Mouse (Mus musculus): ENCODE data around the gene Zbtb8a. TPM values are rescaled to one million over a fixed set of nuclear protein-coding genes. Genes with fewer than 3 reads are reported as not detected.
"Not testable (repeated sequence)": the region's sequence is repeated elsewhere in the genome, so short reads cannot be mapped to it uniquely, and the experiment has no call there.

Zbtb8a gene
- total RNA-seq (2021) = 1 to 10 TPM; 3.3 to 4.1 TPM

DNA sequence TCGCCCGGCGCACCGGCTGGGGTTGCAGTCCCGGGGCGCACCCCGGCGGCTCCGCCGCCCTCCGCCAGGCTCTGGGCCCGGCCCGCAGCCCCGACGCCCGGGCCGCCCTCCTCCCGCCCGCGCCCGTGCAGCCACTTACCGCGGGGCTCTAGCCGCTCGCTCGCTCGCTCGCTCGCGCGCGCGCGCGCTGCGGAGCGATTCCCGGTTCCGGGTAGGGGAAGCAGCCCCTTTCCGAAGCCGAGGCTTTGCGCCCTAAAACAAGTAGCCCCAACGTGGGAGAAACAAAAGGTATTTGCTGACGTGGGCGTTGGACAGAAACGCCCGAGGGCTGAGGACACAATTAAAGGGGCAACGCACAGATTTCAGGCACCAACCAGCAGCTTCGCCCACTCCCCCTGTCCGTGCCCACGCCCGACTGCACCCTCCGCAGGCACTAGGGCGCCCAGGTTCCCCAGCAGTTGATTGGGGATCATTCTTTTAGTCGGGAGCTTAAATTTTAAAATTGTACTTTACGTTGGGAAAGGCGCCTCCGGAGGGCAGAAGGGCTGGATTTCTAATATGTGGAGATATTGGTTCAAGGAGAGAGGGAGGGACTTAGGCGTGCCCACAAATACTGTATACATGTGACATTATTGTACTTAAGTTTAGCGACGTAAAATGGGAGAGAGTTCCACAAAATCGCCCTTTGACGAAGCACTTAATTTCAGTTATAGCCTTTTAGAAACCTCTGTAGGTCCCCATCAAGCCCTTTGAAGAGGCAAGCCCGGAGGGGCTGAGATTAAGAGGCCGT is at the start of gene Zbtb8a:
TSS of gene Zbtb8a (minus strand) at position 516 of the 790 bp plus-strand sequence.
- intact Hi-C loops (cut with DNase I) = loop anchor here (2.0 kb wide), 1 partner anchor 27 kb away; no protein-coding TSS in a partner anchor
- peak; percentile 57 to 73 for DNase-seq

GRCm38 (mm10) chr4:129418321-129418720 is 40.4 kb upstream of the Zbtb8a start:
- intact Hi-C loops (cut with DNase I) = no loop called here
- no peak for DNase-seq

DNA sequence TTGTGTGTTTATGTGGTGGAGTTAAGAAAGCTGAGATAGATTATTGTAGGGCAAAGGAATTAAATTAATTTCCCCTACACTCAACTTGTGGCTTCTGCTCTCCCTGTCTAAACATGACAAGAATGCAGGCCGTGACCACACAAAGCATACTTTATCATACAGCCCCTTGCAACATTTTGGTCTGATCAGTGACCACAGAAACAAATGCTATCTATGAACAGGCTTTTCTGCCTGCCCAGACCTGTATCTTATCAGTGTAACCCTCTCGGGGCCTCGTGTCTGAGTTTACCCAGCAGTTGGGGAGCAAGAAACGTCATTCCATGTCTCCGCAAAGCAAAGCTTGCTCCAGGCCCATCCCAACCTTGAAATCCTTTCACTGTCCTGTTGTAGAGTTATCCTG is 38.6 kb upstream of the Zbtb8a start:
- DNase-seq = no peak

GRCm38 (mm10) chr4:129415892-129416291 is 38.0 kb upstream of the Zbtb8a start:
- intact Hi-C loops (cut with DNase I) = no loop called here
- no peak for DNase-seq

More for the DNA sequence above, 38.6 kb upstream of the Zbtb8a start:
- intact Hi-C loops (cut with DNase I) = no loop called here

DNA sequence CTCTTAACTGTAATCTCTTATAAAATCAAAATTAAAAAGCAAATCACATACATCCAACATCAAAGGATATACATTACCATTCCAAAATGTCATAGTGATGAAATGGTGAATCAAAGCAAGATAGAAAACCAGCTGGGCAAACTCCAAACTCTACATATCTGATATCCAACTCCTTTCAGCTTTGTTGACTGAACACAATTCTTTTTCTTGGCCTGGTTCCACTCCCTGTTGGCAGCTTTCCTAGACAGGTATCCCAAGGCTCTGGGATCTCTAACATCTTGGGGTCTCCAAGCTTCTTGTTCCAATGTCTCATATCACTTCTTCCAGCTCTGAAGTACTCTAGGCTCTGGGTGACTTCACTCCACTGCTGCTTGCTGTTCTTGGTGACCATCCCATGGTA is 33.1 kb upstream of the Zbtb8a start:
- DNase-seq = no peak
- intact Hi-C loops (cut with DNase I) = no loop called here

DNA sequence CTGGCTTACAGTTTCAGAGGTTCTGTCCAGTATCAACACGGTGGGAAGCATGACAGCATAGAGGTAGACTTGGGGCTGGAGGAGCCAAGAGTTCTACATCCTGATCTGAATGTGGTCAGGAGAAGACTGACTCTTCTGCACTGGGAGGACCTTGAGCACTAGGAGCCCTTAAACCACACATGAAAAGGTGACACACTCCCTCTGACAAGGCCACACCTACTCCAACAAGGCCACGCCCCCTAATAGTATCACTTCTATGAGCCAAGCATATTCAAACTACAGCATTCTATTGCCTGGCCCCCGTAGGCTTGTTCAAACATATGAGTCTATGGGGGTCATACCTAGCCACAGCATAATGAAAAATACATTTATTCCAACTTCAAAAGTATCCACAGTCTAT is 32.6 kb upstream of the Zbtb8a start:
- intact Hi-C loops (cut with DNase I); DNase-seq: not testable (repeated sequence)

DNA sequence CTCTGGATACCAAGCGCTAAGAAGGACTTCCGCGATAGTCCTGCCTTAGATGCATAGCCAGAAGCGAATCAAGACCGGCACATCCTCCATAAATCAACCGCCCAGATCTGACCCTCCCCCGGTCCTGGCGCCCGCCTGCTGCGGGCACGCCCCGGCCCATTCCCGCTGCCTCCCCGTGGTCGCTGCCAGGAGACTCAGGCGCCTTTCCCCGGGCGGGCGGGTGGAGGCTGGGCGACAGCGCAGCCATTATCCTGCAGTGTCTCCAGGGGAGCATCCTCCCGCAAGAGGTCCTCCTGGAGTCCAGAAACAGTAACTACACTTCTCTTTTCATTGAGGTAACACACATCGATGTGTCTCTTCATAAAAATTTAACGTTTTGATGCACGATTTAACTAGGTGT is 28.5 kb upstream of the Zbtb8a start:
- intact Hi-C loops (cut with DNase I) = loop anchor here (5.0 kb wide), 1 partner anchor 54 kb away; no protein-coding TSS in a partner anchor
- peak; percentile 46 to 54 for DNase-seq

DNA sequence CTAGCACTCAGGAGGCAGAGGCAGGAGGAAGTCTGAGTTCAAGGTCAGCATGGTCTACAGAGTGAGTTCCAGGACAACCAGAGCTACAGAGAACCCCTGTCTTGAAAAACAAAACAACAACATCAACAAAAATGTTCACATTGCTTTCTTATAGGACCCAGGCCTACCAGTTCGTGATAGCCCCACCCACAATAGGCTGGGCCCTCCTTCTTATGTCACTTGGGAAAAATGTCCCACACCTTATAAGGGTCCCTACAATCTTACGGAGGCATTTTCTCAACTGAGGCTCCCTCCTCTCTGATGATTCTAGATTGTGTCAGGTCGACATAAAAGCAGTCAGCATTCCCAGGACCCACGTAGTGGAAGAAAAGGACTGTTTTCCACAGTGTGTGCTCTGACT is 21.9 kb upstream of the Zbtb8a start:
- intact Hi-C loops (cut with DNase I) = no loop called here
- DNase-seq = no peak

GRCm38 (mm10) chr4:129396960-129397359 is 19.0 kb upstream of the Zbtb8a start:
- intact Hi-C loops (cut with DNase I) = no loop called here
- no peak for DNase-seq

GRCm38 (mm10) chr4:129394089-129394870 is 16.4 kb upstream of the Zbtb8a start:
- no peak for DNase-seq
- intact Hi-C loops (cut with DNase I) = no loop called here

GRCm38 (mm10) chr4:129390936-129391557 is 13.1 kb upstream of the Zbtb8a start:
- intact Hi-C loops (cut with DNase I) = no loop called here
- DNase-seq = no peak

DNA sequence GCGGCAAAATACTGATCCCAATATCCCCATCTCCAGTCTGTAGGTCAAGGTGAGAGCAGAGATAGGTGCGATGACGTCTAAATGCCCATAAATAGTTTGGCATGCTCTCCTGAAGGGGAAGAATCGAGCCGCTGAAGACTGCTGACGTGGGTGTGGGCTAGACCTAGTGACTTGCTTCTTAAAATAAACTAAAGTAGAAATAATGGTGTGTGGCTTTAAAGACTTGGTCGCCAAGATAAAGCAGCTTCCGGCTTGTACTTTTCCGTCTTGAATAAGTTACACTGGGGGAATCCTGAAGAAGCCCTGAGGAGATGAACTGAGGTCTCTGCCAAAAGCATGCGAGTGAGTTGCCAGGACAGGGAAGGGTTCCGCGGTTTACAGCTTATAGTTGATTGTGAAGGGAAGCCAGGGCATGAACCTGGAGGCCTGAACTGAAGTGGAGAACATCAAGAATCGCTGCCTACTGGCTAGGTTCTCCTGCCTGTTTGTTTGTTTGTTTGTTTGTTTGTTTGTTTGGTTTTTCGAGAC is 12.4 kb upstream of the Zbtb8a start:
- DNase-seq = no peak
- intact Hi-C loops (cut with DNase I) = no loop called here

GRCm38 (mm10) chr4:129388404-129388803 is 10.5 kb upstream of the Zbtb8a start:
- intact Hi-C loops (cut with DNase I) = no loop called here
- DNase-seq = no peak

DNA sequence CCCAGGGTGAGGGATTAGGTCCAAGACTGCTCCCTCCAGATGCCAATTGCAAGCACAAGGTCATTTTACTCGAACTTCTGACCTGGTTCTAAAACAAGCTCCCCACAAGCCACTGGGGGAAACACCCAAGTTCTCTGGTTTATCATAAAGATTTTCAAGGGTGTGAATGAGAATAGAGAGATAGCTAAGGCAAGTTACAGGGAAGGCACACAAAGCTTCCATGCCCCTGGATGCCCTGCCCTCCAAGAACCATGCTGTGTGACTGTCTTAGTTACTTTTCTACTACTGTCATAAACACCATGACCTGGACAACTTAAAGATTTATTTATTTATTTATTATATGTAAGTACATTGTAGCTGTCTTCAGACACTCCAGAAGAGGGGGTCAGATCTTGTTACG is 9.1 kb upstream of the Zbtb8a start:
- intact Hi-C loops (cut with DNase I) = no loop called here
- DNase-seq = no peak

DNA sequence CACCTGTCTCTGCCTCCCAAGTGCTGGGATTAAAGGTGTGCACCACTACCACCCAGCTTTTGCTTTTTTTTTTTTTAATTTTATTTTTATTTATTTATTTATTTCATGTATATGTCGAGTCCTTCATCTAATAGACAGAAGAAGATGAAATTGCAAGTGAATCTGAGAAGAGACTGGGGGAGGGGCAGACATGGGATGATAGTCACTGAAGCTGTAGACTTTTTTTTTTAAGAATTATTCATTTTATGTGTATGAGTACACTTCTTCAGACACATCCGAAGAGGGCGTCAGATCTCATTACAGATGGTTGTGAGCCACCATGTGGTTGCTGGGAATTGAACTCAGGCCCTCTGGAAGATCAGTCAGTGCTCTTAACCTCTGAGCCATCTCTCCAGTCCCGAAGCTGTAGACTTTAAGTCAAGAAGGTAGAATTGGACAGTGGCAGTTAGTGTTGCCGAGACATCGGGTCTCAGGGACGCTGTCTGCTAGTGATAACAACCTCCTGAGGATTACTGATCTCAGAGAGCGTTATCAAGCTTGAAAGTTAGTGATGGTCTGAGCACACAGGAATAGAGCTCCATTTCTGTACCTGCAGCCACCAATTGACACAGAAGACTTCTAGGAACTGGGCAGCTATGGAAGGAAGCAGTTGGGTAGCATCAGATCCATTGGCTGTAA is 8.5 kb upstream of the Zbtb8a start:
- DNase-seq = no peak
- intact Hi-C loops (cut with DNase I) = no loop called here

DNA sequence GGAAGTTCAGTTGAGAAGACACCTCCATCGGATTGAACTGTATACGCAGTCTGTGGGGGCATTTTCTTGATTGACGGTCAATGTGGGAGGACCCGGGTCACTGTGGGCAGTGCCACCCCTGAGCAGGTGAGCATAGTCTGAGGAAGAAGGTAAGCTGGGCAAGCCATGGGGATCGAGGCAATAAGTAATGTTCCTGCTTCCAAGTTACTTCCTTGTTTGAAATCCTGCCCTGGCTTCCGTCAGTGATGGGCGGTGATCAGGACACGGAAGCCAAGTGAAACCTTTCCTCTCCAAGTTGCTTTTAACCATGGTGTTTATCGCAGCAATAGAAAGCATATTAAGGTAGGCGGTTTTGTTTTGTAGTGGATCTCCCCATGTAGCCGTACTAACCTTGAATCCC is 7.8 kb upstream of the Zbtb8a start:
- DNase-seq = no peak
- intact Hi-C loops (cut with DNase I) = no loop called here

- peak in 1 of 2 experiments; percentile 27 for DNase-seq
- intact Hi-C loops (cut with DNase I) = no loop called here
Observed at GRCm38 (mm10) chr4:129384440-129384839, 6.5 kb upstream of the Zbtb8a start.

GRCm38 (mm10) chr4:129383586-129383985 is 5.7 kb upstream of the Zbtb8a start:
- no peak for DNase-seq
- intact Hi-C loops (cut with DNase I) = no loop called here

GRCm38 (mm10) chr4:129382488-129382887 is 4.6 kb upstream of the Zbtb8a start:
- intact Hi-C loops (cut with DNase I) = no loop called here
- peak; percentile 25 to 45 for DNase-seq

- intact Hi-C loops (cut with DNase I) = no loop called here
- DNase-seq = no peak
Observed at GRCm38 (mm10) chr4:129382029-129382428, 4.1 kb upstream of the Zbtb8a start.
